Mouse (Mus musculus): ENCODE results near the gene Sord. TPM values are rescaled to one million over a fixed set of nuclear protein-coding genes. Genes with fewer than 3 reads are reported as not detected.

Sord gene
- total RNA-seq, 1 experiment, result 26.0 TPM

DNA sequence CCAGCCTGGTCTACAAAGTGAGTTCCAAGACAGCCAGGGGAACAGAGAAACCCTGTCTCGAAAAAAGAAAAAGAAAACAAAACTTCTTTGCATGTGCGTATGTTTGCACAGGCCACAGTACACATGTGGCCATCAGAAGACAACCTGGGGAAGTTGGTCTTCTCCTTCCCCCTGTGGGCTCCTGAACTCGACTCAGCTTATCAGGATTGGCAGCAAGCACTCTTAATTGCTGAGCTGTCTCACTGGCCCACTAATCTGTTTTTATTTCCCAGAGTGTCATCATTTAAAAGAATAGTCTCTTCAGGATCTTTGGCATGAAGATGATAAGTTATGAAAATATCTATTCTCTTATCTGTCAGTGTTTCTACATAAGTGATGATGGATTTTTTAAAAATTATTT, 42.7 kb upstream of the Sord start:
- Histone ChIP-seq H3K27ac (ENCODE audit: insufficient read depth, low read depth, low read length, poor library complexity, severe bottlenecking) (no peak overlapping the region), H3K4me1 (ENCODE audit: control insufficient read depth in 2 of 2, insufficient read depth in 2 of 2, low read length in 2 of 2, poor library complexity in 1 of 2) (no peaks in the 10 kb centered on the region), H3K4me3 (ENCODE audit: insufficient read depth in 1 of 2, low read depth in 1 of 2, low read length in 2 of 2, poor library complexity in 1 of 2, severe bottlenecking in 1 of 2) (no peak overlapping the region), H3K36me3 (ENCODE audit: control insufficient read depth, insufficient read depth, low read length, poor library complexity, severe bottlenecking) (no peaks in the 10 kb centered on the region), H3K9ac (ENCODE audit: insufficient read depth, low read depth, low read length, poor library complexity, severe bottlenecking) (no peak overlapping the region), H3K9me3 (ENCODE audit: control insufficient read depth, insufficient read depth, low read depth, low read length) (no peaks in the 10 kb centered on the region)
- DNase-seq (ENCODE audit: low read depth, low spot score), result no peak
- in situ Hi-C loops (cut with MboI; ENCODE audit: low sequenced_read_pairs in 2 of 2, unreplicated experiment in 2 of 2), result no loop called here
- TF ChIP-seq MAFK (IDR thresholded peaks at IDR 0.05; ENCODE audit: insufficient read depth, low read depth, low read length) (no peak), HCFC1 (IDR thresholded peaks at IDR 0.05; ENCODE audit: borderline replicate concordance, insufficient read depth, low read length) (no peak), ZNF384 (IDR thresholded peaks at IDR 0.05; ENCODE audit: low read depth, low read length) (no peak), ZC3H11A (IDR thresholded peaks at IDR 0.05; ENCODE audit: borderline replicate concordance, low read depth, low read length) (no peak), CHD2 (IDR thresholded peaks at IDR 0.05; ENCODE audit: low read depth, low read length) (no peak)

GRCm38 (mm10) chr2:122194509-122194929, 40.0 kb upstream of the Sord start:
- H3K27ac ChIP-seq (ENCODE audit: insufficient read depth, low read depth, low read length, poor library complexity, severe bottlenecking), result no peak overlapping the region
- no peak overlapping the region for H3K4me3 ChIP-seq (ENCODE audit: insufficient read depth in 1 of 2, low read depth in 1 of 2, low read length in 2 of 2, poor library complexity in 1 of 2, severe bottlenecking in 1 of 2)
- no peaks in the 10 kb centered on the region for H3K9me3 ChIP-seq (ENCODE audit: control insufficient read depth, insufficient read depth, low read depth, low read length)
- in situ Hi-C loops (cut with MboI; ENCODE audit: low sequenced_read_pairs in 2 of 2, unreplicated experiment in 2 of 2), result no loop called here
- TF ChIP-seq ZC3H11A (IDR thresholded peaks at IDR 0.05; ENCODE audit: borderline replicate concordance, low read depth, low read length) (0 out of 2 replicates have a peak, but pooled peaks have one; percentile 17), CHD2 (IDR thresholded peaks at IDR 0.05; ENCODE audit: low read depth, low read length) (no peak)
- H3K4me1 ChIP-seq (ENCODE audit: control insufficient read depth in 2 of 2, insufficient read depth in 2 of 2, low read length in 2 of 2, poor library complexity in 1 of 2), result no peaks in the 10 kb centered on the region
- DNase-seq (ENCODE audit: low read depth, low spot score), result no peak
- H3K36me3 ChIP-seq (ENCODE audit: control insufficient read depth, insufficient read depth, low read length, poor library complexity, severe bottlenecking), result no peaks in the 10 kb centered on the region
- H3K9ac ChIP-seq (ENCODE audit: insufficient read depth, low read depth, low read length, poor library complexity, severe bottlenecking), result no peak overlapping the region

- no peak overlapping the region for H3K9ac ChIP-seq (ENCODE audit: insufficient read depth, low read depth, low read length, poor library complexity, severe bottlenecking)
- in situ Hi-C loops (cut with MboI; ENCODE audit: low sequenced_read_pairs in 2 of 2, unreplicated experiment in 2 of 2), result no loop called here
- H3K9me3 ChIP-seq (ENCODE audit: control insufficient read depth, insufficient read depth, low read depth, low read length), result no peaks in the 10 kb centered on the region
- no peaks in the 10 kb centered on the region for H3K36me3 ChIP-seq (ENCODE audit: control insufficient read depth, insufficient read depth, low read length, poor library complexity, severe bottlenecking)
- no peak overlapping the region for H3K27ac ChIP-seq (ENCODE audit: insufficient read depth, low read depth, low read length, poor library complexity, severe bottlenecking)
- no peak for TF ChIP-seq CHD2 (IDR thresholded peaks at IDR 0.05; ENCODE audit: low read depth, low read length)
- TF ChIP-seq ZC3H11A (IDR thresholded peaks at IDR 0.05; ENCODE audit: borderline replicate concordance, low read depth, low read length), result no peak
- TF ChIP-seq HCFC1 (IDR thresholded peaks at IDR 0.05; ENCODE audit: borderline replicate concordance, insufficient read depth, low read length), result no peak
- TF ChIP-seq MAFK (IDR thresholded peaks at IDR 0.05; ENCODE audit: insufficient read depth, low read depth, low read length), result no peak
- no peak for TF ChIP-seq ZNF384 (IDR thresholded peaks at IDR 0.05; ENCODE audit: low read depth, low read length)
- no peaks in the 10 kb centered on the region; a peak in 1 of 4 replicates for H3K4me1 ChIP-seq (ENCODE audit: control insufficient read depth in 2 of 2, insufficient read depth in 2 of 2, low read length in 2 of 2, poor library complexity in 1 of 2)
- H3K4me3 ChIP-seq (ENCODE audit: insufficient read depth in 1 of 2, low read depth in 1 of 2, low read length in 2 of 2, poor library complexity in 1 of 2, severe bottlenecking in 1 of 2), result no peak overlapping the region
- no peak for DNase-seq (ENCODE audit: low read depth, low spot score)
These were observed 33.0 kb upstream of the Sord start for GRCm38 (mm10) chr2:122201501-122201900.

DNA sequence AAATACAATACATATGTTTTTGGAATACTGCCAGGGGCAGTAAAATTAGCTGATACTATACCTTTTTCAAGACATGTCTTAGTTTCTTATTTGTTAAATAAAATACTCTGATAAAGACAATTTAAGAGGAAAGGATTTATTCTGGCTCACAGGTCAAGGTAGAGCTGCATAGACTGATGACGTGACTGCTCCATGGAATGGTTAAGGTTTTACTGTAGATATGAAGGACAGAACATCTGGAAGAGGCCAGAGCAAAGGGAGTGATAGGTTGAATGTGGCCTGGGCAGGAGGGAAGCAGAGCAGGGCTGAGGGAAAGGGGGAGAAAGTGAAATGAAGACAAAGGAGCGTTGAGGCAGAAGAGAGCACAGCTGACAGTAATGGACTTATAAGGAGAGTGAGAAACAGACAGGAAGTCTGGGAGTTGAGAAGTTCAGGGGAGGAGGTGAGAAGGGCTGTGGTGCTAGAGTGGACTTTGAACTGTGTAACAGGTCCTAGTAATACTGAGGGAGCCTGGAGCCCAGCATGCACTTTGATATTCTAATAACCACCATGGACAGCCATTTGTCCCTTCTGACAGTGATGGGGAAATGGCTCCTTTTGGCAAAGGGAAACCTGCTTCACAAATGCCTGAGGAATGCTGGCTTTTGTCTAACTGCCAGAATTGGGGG, 28.0 kb upstream of the Sord start:
- Histone ChIP-seq H3K4me1 (ENCODE audit: control insufficient read depth in 2 of 2, insufficient read depth in 2 of 2, low read length in 2 of 2, poor library complexity in 1 of 2) (peaks cover 0 to 2% of the 10 kb centered on the region in 2 experiments; a peak in 1 of 4 replicates), H3K9me3 (ENCODE audit: control insufficient read depth, insufficient read depth, low read depth, low read length) (no peaks in the 10 kb centered on the region), H3K9ac (ENCODE audit: insufficient read depth, low read depth, low read length, poor library complexity, severe bottlenecking) (no peak overlapping the region), H3K4me3 (ENCODE audit: insufficient read depth in 1 of 2, low read depth in 1 of 2, low read length in 2 of 2, poor library complexity in 1 of 2, severe bottlenecking in 1 of 2) (no peak overlapping the region), H3K36me3 (ENCODE audit: control insufficient read depth, insufficient read depth, low read length, poor library complexity, severe bottlenecking) (no peaks in the 10 kb centered on the region), H3K27ac (ENCODE audit: insufficient read depth, low read depth, low read length, poor library complexity, severe bottlenecking) (no peak overlapping the region)
- in situ Hi-C loops (cut with MboI; ENCODE audit: low sequenced_read_pairs in 2 of 2, unreplicated experiment in 2 of 2), result no loop called here
- TF ChIP-seq CHD2 (IDR thresholded peaks at IDR 0.05; ENCODE audit: low read depth, low read length) (no peak), ZC3H11A (IDR thresholded peaks at IDR 0.05; ENCODE audit: borderline replicate concordance, low read depth, low read length) (no peak), MAFK (IDR thresholded peaks at IDR 0.05; ENCODE audit: insufficient read depth, low read depth, low read length) (no peak), ZNF384 (IDR thresholded peaks at IDR 0.05; ENCODE audit: low read depth, low read length) (no peak), HCFC1 (IDR thresholded peaks at IDR 0.05; ENCODE audit: borderline replicate concordance, insufficient read depth, low read length) (no peak)
- DNase-seq (ENCODE audit: low read depth, low spot score), result no peak

All from ES-E14 (cell line).